Comparison of ENCODE assay signal across 7 mouse cellular contexts in genomic region chr4:126096464-126097111, GRCm38 (mm10). TPM values are rescaled to one million over a fixed set of nuclear protein-coding genes. Genes with fewer than 3 reads are reported as not detected.
A peak's percentile ranks its signal among the peaks of the same experiment; 100 is the strongest.
DNase-seq lines count a peak whose midpoint lies in the region; ATAC-seq lines count a peak whose summit lies in the region.

TSS of gene Lsm10 (plus strand) at chr4:126096623.

- peak within 1 kb of the TSS; percentile 67 for H3K4me2 ChIP-seq in intestine, embryonic 15.5 days (replicated peaks)

- peak; percentile 84 to 88 for DNase-seq in adrenal gland, adult 18-20 months (ENCODE audit: low spot score in 2 of 2)
- peak; percentile 98 for DNase-seq in embryo, embryonic 11 days
- peak; percentile 90 to 93 for DNase-seq in gastrocnemius, postnatal 36 days
- peak; percentile 96 to 99 for DNase-seq in left cerebral cortex, postnatal 25 days (ENCODE audit: low spot score in 2 of 2)
- DNase-seq in midbrain, embryonic 10.5 days (ENCODE audit: low spot score): peak; percentile 96
- DNase-seq in right cerebral cortex, postnatal 4 days: peak; percentile 92

- H3K27me3 ChIP-seq in intestine, embryonic 15.5 days (replicated peaks): no peaks in the 10 kb centered on the region
- H3K27me3 ChIP-seq in midbrain, embryonic 10.5 days (ENCODE audit: low read depth, poor library complexity, severe bottlenecking): no peaks in the 10 kb centered on the region

- intact Hi-C loops in gastrocnemius, postnatal 36 days (cut with DNase I): no loop called here
- intact Hi-C loops in left cerebral cortex, postnatal 25 days (cut with DNase I): no loop called here

- WGBS in intestine, embryonic 15.5 days: 2% methylated on average over 37 of the region's 37 CpGs
- WGBS in midbrain, embryonic 10.5 days: 5% methylated on average over 37 of the region's 37 CpGs

- H3K4me1 ChIP-seq in intestine, embryonic 15.5 days (replicated peaks): peaks cover 12% of the 10 kb centered on the region
- peaks cover 18% of the 10 kb centered on the region for H3K4me1 ChIP-seq in midbrain, embryonic 10.5 days

- peak within 1 kb of the TSS; percentile 81 for H3K9ac ChIP-seq in intestine, embryonic 15.5 days

- H3K4me3 ChIP-seq in intestine, embryonic 15.5 days (replicated peaks): peak within 1 kb of the TSS; percentile 72
- H3K4me3 ChIP-seq in midbrain, embryonic 10.5 days: peak within 1 kb of the TSS; percentile 72

- peak within 1 kb of the TSS; percentile 71 for H3K27ac ChIP-seq in intestine, embryonic 15.5 days
- peak within 1 kb of the TSS; percentile 90 for H3K27ac ChIP-seq in midbrain, embryonic 10.5 days (replicated peaks)

- peak; percentile 98 for ATAC-seq in intestine, embryonic 15.5 days

- H3K9me3 ChIP-seq in intestine, embryonic 15.5 days: no peaks in the 10 kb centered on the region
- no peaks in the 10 kb centered on the region for H3K9me3 ChIP-seq in midbrain, embryonic 10.5 days (replicated peaks)

- no peaks in the 10 kb centered on the region for H3K36me3 ChIP-seq in intestine, embryonic 15.5 days
- H3K36me3 ChIP-seq in midbrain, embryonic 10.5 days: peaks cover 26% of the 10 kb centered on the region

RNA-seq across cellular contexts. Expression of gene Lsm10, which starts in this region (rescaled TPM):
- total RNA-seq in adrenal gland, adult 18-20 months (2021): 10 to 100 TPM; 18.7 to 25.2 TPM
- total RNA-seq in gastrocnemius, postnatal 36 days (2021): 1 to 10 TPM; 5.8 to 7.6 TPM
- 55.3 TPM in 2 replicates for polyA plus RNA-seq in intestine, embryonic 15.5 days (2015; fragmentation: Nextera tagmentation; extraction: Ambion mirVana)
- total RNA-seq in left cerebral cortex, postnatal 25 days (2021): 10 to 100 TPM; 13.1 to 14.8 TPM
- 48.6 and 49.1 TPM in 2 replicates for polyA plus RNA-seq in midbrain, embryonic 10.5 days (2016; fragmentation: Nextera tagmentation; extraction: Ambion mirVana)

Comparison
In these comparisons a context has a peak if more than half of its experiments do, and no peak if none do; other contexts are left out.
1. Peak in every context shown above with its lines: DNase-seq, ATAC-seq, H3K4me3 ChIP-seq and H3K27ac ChIP-seq.